Mouse (Mus musculus) forebrain, embryonic 11.5 days (tissue): ENCODE data around the gene Ceacam9. TPM values are rescaled to one million over a fixed set of nuclear protein-coding genes. Genes with fewer than 3 reads are reported as not detected.

Experiments
- ATAC-seq: fragments of 200-750 bp; cut with Nextera tagmentation; replicated peaks from 2 replicates; pipeline ENCODE4 v1.8.0; 2017; ENCODE audit warnings: moderate TSS enrichment; ENCODE audit not compliant: low FRiP score
- DNase-seq: peaks from one replicate; pipeline ENCODE4 v3.0.0-alpha.2; 2017; ENCODE audit warnings: low spot score
- H3K27ac ChIP-seq: fragments of 300-500 bp; sonication (generic); 2 replicates; pipeline ENCODE4 v1.5.1; 2014; ENCODE audit warnings: low read depth, low read length
- H3K27me3 ChIP-seq: fragments of 300-500 bp; sonication (generic); 2 replicates; pipeline ENCODE4 v1.6.1; 2014; ENCODE audit warnings: mild to moderate bottlenecking, low read length, mixed read lengths; ENCODE audit not compliant: control insufficient read depth, insufficient read depth
- H3K36me3 ChIP-seq: fragments of 300-500 bp; sonication (generic); 2 replicates; pipeline ENCODE4 v1.6.1; 2014; ENCODE audit warnings: mild to moderate bottlenecking, low read length, moderate library complexity, mixed read lengths; ENCODE audit not compliant: control insufficient read depth, insufficient read depth
- H3K4me1 ChIP-seq: fragments of 300-500 bp; sonication (generic); replicated peaks from 2 replicates; pipeline ENCODE4 v1.6.1; 2014; ENCODE audit warnings: low read length, mixed read lengths; ENCODE audit not compliant: control insufficient read depth, insufficient read depth
- H3K4me2 ChIP-seq: fragments of 300-500 bp; sonication (generic); 2 replicates; pipeline ENCODE4 v1.6.1; 2014; ENCODE audit warnings: low read depth, mild to moderate bottlenecking, low read length, moderate library complexity, mixed read lengths; ENCODE audit not compliant: severe bottlenecking
- H3K4me3 ChIP-seq: fragments of 300-500 bp; sonication (generic); 2 replicates; pipeline ENCODE4 v1.5.1; 2014; ENCODE audit warnings: low read depth, low read length
- H3K9ac ChIP-seq: fragments of 300-500 bp; sonication (generic); 2 replicates; pipeline ENCODE4 v1.6.1; 2014; ENCODE audit warnings: low read length
- H3K9me3 ChIP-seq: fragments of 300-500 bp; sonication (generic); 2 replicates; pipeline ENCODE4 v1.6.1; 2016; ENCODE audit warnings: low read length, mixed read lengths; ENCODE audit not compliant: control insufficient read depth
- WGBS: fragments of 180-500 bp; shearing (Covaris S2); extraction: QIAGEN DNeasy Blood & Tissue Kit; methylation state at CpG from one replicate; pipeline ENCODE4 v1.1.7; 2014; 5-methylcytosine and 5-hydroxymethylcytosine counted together
- polyA plus RNA-seq: library from polyadenylated mRNA; unstranded; fragments of >200 nt; fragmentation: Nextera tagmentation; extraction: Ambion mirVana; gene quantifications from 2 replicates; pipeline ENCODE4 v1.2.1, GENCODE M21; 2014

Ceacam9 gene
- polyA plus RNA-seq, 1 experiment from 2014 or later: not detected

- H3K4me3 ChIP-seq: no peak overlapping the region
- ATAC-seq: no peak
- H3K27me3 ChIP-seq: no peaks in the 10 kb centered on the region
- no peaks in the 10 kb centered on the region for H3K9me3 ChIP-seq
- no peak for DNase-seq
- no peak overlapping the region for H3K4me2 ChIP-seq
- peaks cover 2% of the 10 kb centered on the region; the same call in 1 of the 2 replicates for H3K4me1 ChIP-seq
- H3K36me3 ChIP-seq: no peaks in the 10 kb centered on the region
- 92% methylated on average over 6 of the region's 6 CpGs for WGBS
- no peak overlapping the region for H3K9ac ChIP-seq
- H3K27ac ChIP-seq: no peak overlapping the region
Measured at GRCm38 (mm10) chr7:16730791-16731190, 9.1 kb downstream of the Ceacam9 start.

- ATAC-seq: no peak
- no peak overlapping the region for H3K4me2 ChIP-seq
- peaks cover 2% of the 10 kb centered on the region; the same call in 1 of the 2 replicates for H3K4me1 ChIP-seq
- H3K9ac ChIP-seq: no peak overlapping the region
- no peaks in the 10 kb centered on the region for H3K36me3 ChIP-seq
- no peaks in the 10 kb centered on the region for H3K27me3 ChIP-seq
- 81% methylated on average over 7 of the region's 7 CpGs for WGBS
- DNase-seq: no peak
- H3K9me3 ChIP-seq: no peaks in the 10 kb centered on the region
- no peak overlapping the region for H3K27ac ChIP-seq
- no peak overlapping the region for H3K4me3 ChIP-seq
Measured at GRCm38 (mm10) chr7:16731893-16732422, 10.2 kb downstream of the Ceacam9 start.

DNA sequence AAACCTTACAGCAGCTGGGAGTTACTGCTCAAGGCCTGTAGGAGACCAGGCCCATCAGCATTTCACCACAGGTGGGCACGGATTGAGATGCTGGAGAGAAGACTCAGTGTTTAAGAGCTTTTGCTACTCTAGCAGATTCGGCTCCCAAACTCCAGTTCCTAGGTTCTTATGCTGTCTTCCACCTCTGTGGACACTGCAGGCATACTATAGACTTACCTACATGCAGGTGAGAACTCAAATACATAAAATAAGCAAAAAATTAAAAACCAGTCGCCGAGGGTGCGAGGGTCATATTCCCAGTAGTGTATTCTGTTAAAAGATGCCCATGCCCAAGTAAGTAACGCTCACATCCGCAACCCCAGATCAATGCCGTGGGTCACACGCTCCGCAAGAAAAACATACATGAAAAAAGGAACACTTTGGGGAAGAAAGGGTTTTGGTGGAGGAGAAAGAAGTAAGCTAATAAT is 15.9 kb downstream of the Ceacam9 start:
- H3K36me3 ChIP-seq: no peaks in the 10 kb centered on the region
- no peaks in the 10 kb centered on the region for H3K9me3 ChIP-seq
- H3K27me3 ChIP-seq: no peaks in the 10 kb centered on the region
- ATAC-seq: peak; percentile 35
- no peak overlapping the region for H3K27ac ChIP-seq
- 52% methylated on average over 10 of the region's 10 CpGs for WGBS
- peaks cover 6% of the 10 kb centered on the region; the same call in 1 of the 2 replicates for H3K4me1 ChIP-seq
- peak overlapping the region; percentile 43 for H3K9ac ChIP-seq
- peak overlapping the region; percentile 43; the same call in 1 of the 2 replicates for H3K4me2 ChIP-seq
- peak overlapping the region; percentile 77 for H3K4me3 ChIP-seq
- DNase-seq: no peak

- peak within 1 kb of the TSS; percentile 82 for H3K9ac ChIP-seq
- DNase-seq (peak; percentile 96), ATAC-seq (peak; percentile 98)
- peaks cover 6% of the 10 kb centered on the region; the same call in 1 of the 2 replicates for H3K4me1 ChIP-seq
- WGBS: under 1% methylated on average over 34 of the region's 34 CpGs
- H3K4me2 ChIP-seq: peak within 1 kb of the TSS; percentile 58
- no peak within 1 kb of the TSS for H3K27ac ChIP-seq
- no peaks in the 10 kb centered on the region for H3K36me3 ChIP-seq
- no peaks in the 10 kb centered on the region for H3K9me3 ChIP-seq
- no peaks in the 10 kb centered on the region for H3K27me3 ChIP-seq
- H3K4me3 ChIP-seq: peak within 1 kb of the TSS; percentile 77
Measured at GRCm38 (mm10) chr7:16738073-16738696, 16.5 kb downstream of the Ceacam9 start, which contains the start of gene Ap2s1. Gene Ap2s1 (plus strand): TSS chr7:16738410.

DNA sequence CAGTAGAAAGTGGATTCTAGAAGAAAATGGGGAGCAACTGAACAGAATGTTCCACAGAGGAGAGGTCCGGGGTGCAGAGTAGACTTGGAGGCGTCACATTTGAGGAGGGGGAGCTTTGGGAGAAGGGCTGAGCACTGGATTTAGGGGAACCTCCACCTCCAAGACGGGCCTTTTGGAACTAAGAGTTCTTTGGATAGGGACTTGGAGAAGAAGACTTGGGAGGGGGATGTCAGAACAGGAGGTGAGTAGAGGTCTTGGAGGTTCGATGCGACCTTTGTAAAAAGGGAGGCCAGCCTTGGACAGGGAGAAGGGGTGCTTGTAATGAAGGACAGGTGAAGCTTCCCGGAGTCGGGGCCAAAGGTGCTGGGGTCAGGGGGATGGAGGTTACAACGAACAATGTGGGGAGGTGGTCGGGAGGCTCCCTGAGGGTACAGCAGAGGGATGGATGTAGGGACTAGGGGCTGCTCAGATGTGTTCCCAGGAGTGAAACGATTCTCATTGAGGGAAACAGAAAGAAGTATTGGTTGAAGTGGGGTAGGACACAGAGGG is 17.4 kb downstream of the Ceacam9 start:
- Histone ChIP-seq H3K27ac (no peak overlapping the region), H3K4me3 (peak overlapping the region; percentile 77), H3K9ac (peak overlapping the region; percentile 82), H3K36me3 (no peaks in the 10 kb centered on the region), H3K9me3 (no peaks in the 10 kb centered on the region), H3K4me1 (peaks cover 6% of the 10 kb centered on the region; the same call in 1 of the 2 replicates), H3K27me3 (no peaks in the 10 kb centered on the region), H3K4me2 (peak overlapping the region; percentile 58)
- no peak for ATAC-seq
- WGBS: 63% methylated on average over 10 of the region's 10 CpGs
- no peak for DNase-seq

GRCm38 (mm10) chr7:16745373-16745772 is 23.6 kb downstream of the Ceacam9 start:
- no peaks in the 10 kb centered on the region for H3K9me3 ChIP-seq
- H3K27me3 ChIP-seq: no peaks in the 10 kb centered on the region
- H3K27ac ChIP-seq: no peak overlapping the region
- no peaks in the 10 kb centered on the region for H3K4me1 ChIP-seq
- 97% methylated on average over 4 of the region's 4 CpGs for WGBS
- no peak overlapping the region for H3K4me2 ChIP-seq
- DNase-seq: no peak
- no peak overlapping the region for H3K9ac ChIP-seq
- 0 out of 2 replicates have a peak, but pooled peaks have one; percentile 13 for ATAC-seq
- no peaks in the 10 kb centered on the region; the same call in 1 of the 2 replicates for H3K36me3 ChIP-seq
- H3K4me3 ChIP-seq: no peak overlapping the region

GRCm38 (mm10) chr7:16746093-16746492 is 24.4 kb downstream of the Ceacam9 start:
- DNase-seq (peak; percentile 76), ATAC-seq (peak; percentile 73)
- no peaks in the 10 kb centered on the region for H3K4me1 ChIP-seq
- no peak overlapping the region for H3K9ac ChIP-seq
- 51% methylated on average over 3 of the region's 3 CpGs for WGBS
- H3K4me2 ChIP-seq: no peak overlapping the region
- no peaks in the 10 kb centered on the region for H3K9me3 ChIP-seq
- H3K27ac ChIP-seq: no peak overlapping the region
- no peaks in the 10 kb centered on the region for H3K27me3 ChIP-seq
- no peak overlapping the region for H3K4me3 ChIP-seq
- H3K36me3 ChIP-seq: no peaks in the 10 kb centered on the region; the same call in 1 of the 2 replicates

DNA sequence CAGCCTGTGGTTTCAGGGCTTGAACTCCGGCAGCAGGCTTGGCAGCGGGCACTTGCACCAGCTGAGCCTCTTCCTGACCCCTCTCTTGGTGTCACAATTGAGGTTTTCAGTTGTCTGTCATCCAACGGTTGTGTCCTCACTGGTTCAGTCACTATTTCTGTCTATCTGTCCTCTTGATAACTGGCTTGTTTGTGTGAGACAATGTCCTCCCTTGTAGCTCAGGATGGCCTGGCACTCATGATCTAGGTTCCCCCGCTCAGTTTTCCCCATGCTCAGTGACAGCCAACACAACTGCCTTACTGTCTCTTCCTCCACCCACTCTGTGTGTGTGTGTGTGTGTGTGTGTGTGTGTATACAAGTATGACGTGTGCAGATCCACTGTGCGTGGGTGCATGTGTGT is 25.9 kb downstream of the Ceacam9 start:
- Histone ChIP-seq H3K9ac (no peak overlapping the region), H3K4me3 (no peak overlapping the region), H3K4me1 (no peaks in the 10 kb centered on the region), H3K9me3 (no peaks in the 10 kb centered on the region), H3K36me3 (no peaks in the 10 kb centered on the region; the same call in 1 of the 2 replicates), H3K27me3 (no peaks in the 10 kb centered on the region), H3K27ac (no peak overlapping the region), H3K4me2 (no peak overlapping the region)
- ATAC-seq (no peak), DNase-seq (no peak)
- WGBS: 88% methylated on average over 6 of the region's 6 CpGs
